Mouse (Mus musculus) kidney, postnatal 14 days (tissue): ENCODE measurements around the gene Lrba.

Experiments used
- DNase-seq: peaks from one replicate; pipeline ENCODE4 v3.0.0; 2022; ENCODE audit warnings: mixed read lengths

Gene Lrba

GRCm38 (mm10) chr3:86268074-86268702 is 43.7 kb downstream of the Lrba start:
- DNase-seq, result peak; percentile 42

DNA sequence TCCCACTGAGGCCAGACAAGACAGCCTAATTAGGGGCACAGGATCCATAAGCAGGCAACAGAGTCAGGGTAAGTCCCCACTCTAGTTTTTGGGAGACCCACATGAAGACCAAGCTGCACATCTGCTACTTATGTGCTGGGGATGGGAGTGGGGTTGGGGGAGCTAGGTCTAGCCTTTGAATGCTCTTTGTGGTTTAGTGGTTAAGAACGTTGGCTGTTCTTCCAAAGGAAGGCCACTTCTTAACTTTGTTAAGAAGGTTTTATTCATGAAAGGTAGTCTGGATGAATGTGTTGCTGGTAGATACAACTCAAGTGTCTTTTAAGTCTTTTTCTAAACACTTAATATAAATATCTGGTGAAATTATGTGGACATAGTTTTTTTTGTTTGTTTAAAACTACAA is 51.2 kb downstream of the Lrba start:
- DNase-seq, result no peak

DNA sequence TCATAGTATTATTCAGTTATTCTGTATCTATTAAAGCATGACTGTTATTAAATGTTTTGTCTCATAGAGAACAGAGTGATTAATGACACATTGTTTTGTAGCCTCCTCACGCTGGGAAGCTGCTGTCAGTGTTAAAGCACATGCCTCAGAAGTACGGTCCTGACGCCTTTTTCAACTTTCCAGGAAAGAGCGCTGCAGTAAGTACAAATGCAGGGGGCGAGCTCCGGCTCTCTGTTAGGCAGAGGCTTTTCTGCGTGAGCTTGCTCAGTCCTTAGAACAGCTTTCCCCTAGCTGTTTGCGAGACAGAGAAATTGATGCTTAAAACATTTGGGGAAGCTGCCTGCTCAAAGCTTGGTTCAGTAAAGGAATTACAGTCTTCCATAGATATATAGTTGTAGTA is 66.8 kb downstream of the Lrba start:
- DNase-seq, result no peak

DNA sequence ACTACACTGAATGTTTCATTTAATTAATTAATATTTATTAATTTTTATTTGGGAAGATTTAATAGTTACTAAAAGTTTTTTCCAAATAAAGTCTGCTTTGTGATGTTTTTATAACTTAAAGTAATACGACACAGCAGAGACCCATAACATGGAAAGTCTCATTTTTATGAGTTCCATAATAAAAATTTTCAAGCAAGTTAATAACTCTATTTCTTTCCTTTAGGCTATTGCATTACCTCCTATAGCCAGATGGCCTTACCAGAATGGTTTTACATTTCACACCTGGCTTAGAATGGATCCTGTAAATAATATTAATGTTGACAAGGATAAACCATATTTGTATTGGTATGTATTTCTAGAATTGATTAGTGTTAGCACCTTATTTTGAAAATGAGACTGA is 70.4 kb downstream of the Lrba start:
- DNase-seq, result no peak

GRCm38 (mm10) chr3:86296214-86296613 is 71.7 kb downstream of the Lrba start:
- DNase-seq, result no peak

DNA sequence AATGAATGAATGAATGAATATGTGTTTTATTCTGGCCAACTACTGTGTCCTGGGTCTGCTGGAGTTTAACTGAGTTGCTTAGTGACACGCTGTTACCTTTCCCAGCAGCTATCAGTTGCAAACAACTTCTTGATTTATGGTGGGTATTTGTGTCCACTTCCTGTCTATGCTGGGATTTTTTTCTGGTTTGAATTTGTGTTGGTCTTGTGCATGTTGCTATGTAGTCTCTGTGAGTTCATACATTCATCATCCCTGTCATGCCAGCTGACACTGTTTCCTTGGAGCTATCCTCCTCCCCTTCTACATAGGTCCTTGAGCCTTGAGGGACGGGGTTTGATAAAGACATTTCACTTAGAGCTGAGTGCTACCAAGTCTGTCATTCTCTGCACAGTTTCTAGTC is 84.4 kb downstream of the Lrba start:
- DNase-seq, result no peak

GRCm38 (mm10) chr3:86310216-86310615 is 85.7 kb downstream of the Lrba start:
- no peak for DNase-seq

DNA sequence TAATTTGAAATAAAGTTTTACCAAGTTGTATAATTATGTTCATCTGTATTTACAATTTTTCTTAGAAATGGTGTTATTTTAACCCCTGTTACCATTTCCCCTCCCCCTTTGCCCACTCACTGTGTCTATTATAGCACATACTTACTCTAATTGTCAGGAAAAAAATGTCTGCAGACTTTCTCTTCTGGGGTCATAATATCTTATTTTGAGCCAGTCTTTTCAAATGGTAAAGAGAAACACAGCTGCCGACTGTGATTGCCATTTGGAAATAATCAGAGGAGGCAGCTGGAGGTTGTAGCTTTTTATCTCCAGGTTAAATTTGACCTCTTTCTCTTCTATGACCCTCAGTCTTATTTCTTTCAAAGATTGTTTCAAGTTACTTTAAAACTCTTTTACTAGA is 86.9 kb downstream of the Lrba start:
- no peak for DNase-seq

GRCm38 (mm10) chr3:86317636-86318035 is 93.2 kb downstream of the Lrba start:
- DNase-seq, result no peak

DNA sequence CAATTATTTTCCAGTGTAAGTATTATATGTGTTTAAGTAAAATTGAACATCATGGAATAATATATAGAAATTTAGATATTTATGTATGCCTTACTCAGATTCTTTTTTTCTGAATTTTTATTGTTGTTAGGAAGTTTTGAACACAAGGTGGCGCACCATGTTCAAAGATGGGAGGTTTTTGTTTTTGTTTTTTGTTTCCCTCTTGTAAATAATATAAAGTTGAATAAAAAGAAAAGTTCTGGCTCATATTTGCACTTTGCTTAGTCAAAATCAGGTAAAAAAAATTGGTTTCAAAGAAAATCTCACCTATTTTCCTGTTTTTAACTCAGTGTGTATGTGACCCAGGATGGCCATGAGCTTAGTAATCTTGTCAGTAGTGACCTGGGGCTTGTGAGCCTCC is 104.1 kb downstream of the Lrba start:
- DNase-seq, result peak; percentile 9

DNA sequence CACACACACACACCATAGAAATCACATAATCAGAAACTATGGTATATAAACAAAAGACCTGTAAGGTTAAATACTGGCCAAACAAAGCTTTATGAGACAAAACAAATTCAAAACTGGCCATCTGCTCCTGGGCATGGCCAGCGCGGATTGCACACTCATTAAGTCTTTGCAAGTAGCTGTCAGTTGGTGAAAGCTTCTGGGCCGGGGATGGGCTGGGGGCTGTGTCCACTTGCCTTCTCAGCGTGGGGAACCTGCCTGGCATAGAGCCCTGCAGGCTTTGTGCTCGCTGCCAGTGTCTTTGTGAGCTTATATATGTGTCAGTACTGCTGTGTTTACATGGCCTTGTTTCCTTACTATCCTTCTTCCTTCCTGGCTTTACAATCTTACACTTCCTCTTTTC is 118.8 kb downstream of the Lrba start:
- no peak for DNase-seq

GRCm38 (mm10) chr3:86362486-86362885 is 138.0 kb downstream of the Lrba start:
- no peak for DNase-seq

GRCm38 (mm10) chr3:86371466-86371865 is 147.0 kb downstream of the Lrba start:
- DNase-seq, result no peak

- no peak for DNase-seq
Observed at GRCm38 (mm10) chr3:86375276-86375675, 150.8 kb downstream of the Lrba start.

DNA sequence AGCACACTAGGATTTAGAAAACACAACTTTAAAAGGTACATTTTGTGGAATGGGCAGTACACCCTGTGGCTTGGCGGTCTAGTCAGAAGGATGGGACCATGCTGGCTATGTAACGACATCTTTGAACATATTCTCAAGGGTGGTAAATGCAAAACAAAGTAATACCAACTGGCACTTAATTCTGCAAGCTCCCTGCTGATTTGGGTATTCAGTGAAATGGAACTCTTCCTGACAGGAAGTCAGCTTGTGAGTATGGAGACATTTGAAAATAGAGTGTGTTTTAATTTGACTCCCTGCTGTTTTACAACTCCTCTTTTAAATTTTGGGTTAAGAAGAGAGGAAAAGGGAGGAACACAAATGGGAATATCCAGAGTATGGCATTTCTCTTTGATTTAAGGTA is 158.1 kb downstream of the Lrba start:
- DNase-seq, result no peak

DNA sequence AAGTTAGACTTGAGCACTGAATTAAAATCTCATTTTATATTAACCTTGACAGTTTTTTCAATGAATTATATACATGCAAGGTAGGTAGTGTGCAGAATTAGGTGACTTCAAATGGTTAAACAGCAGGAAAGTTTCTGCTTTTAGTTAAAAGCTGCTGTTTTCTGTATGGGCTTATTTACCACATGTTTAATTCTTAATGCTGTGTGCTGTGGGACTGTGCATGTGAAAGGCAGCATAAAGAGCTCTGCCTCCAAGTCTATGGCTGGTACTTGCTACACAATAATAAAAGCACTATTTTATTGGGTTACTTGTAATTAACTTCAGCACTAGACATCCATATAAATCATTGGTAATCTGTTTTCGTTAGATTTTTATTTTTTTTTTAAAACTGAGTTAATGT is 160.6 kb downstream of the Lrba start:
- DNase-seq, result no peak

DNA sequence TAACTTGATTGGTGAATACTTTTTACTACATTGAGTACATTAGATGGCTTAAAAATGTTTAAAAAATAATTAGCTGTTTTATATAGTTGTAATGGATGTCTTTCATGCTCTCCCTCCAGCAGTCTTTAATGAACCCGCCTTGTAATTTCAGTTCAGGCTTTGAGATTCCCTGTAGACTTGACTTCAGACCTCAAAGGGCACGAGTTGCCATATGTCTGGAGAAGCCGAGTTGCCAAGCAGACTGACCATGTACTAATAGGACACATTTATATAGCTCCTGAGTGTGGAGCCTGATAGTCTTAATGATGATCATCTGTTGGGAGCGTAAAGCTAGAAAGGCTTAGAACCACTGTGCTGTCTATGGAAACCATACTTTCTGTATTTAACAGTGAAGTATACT is 161.8 kb downstream of the Lrba start:
- no peak for DNase-seq

- no peak for DNase-seq
Observed at GRCm38 (mm10) chr3:86423828-86424227, 199.3 kb downstream of the Lrba start.

- DNase-seq, result no peak
Observed at GRCm38 (mm10) chr3:86426733-86427132, 202.3 kb downstream of the Lrba start.

DNA sequence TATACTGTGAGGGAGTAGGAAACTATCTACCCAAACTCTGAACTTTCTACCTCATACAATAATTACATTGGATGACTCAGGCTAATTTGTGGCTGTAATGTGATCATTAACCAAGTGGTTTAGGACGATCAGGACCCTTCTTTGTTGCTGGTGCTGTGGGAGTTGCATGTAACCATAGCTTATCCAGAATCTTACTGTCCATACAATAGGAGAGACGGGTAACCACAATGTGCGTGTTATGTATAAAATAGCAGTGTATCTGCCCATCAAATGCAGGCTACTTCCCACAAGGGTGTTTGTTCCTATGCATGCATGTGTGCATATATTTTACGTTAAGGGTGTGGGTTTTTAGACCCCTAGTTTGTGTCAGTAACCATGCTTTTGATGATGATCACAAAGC is 219.0 kb downstream of the Lrba start:
- DNase-seq, result no peak

DNA sequence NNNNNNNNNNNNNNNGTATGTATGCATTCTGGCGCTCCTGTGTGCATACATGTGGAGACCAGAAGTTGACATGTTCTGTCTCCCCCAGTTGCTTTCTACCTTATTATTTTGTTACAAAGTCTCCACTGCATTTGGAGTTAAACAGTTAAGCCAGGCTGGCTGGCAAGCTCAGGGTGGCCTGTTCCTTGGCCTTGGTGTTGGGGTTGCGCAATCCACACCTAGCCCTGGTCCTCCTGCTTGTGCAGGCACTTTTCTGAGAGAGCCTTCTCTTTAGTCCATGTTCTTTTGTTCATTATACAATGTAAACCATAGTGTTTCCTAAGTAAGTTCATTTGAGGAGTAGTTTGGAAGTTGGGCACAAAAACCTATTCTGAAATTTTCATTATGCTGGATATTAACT is 226.7 kb downstream of the Lrba start:
- DNase-seq, result peak; percentile 4

- DNase-seq, result no peak
Observed at GRCm38 (mm10) chr3:86461582-86461981, 237.1 kb downstream of the Lrba start.

DNA sequence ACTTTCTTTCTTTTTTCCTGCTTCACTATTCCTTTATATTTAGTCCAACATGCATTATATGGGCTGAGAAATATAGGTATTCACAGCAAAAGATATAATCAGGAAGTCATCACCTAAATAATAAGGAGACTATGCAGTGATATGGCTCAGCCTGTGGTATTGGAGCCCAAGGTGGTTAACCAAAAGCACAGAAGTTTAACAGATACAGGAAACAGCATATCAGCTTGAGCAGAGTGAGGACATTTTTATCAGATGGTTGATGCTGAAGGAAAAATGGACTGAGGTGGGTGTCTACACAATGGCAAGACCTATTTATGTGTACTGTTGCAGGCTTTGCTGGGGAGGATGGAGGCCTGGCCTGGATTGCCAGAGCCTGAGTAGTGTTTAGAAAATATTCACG is 265.5 kb downstream of the Lrba start:
- DNase-seq, result no peak

- no peak for DNase-seq
Observed at GRCm38 (mm10) chr3:86500586-86500985, 276.1 kb downstream of the Lrba start.

DNA sequence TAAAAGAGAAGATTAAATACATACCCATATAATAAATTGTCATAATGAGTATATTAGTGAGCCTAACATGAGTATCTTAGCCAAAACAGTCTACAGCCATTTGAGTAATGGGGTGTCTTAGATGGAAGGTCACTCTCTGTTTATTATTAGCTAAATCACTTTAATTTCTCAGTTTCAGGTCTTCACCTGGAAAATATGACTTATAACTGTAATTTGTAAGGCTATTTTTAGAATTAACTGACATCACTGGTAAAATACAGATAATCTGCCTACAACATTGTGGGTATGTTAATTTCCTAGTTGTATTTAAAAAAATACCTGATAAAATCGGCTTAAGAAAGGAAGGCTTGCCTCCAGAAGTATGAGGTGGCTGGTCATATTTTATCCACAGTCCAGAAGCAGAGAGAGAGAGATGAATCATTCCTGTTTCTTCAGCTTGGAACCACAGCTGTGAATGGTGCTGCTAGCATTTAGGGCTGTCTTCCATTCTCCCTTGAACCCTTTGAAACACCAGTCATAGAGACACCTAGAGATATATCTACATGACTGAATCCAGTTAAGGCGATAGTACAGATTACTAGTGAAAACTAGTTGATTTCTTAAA is 294.1 kb downstream of the Lrba start:
- no peak for DNase-seq
